Mouse (Mus musculus): ENCODE measurements around the gene Dennd1a. TPM values are rescaled to one million over a fixed set of nuclear protein-coding genes. Genes with fewer than 3 reads are reported as not detected.
A peak's percentile ranks its signal among the peaks of the same experiment; 100 is the strongest.

Gene Dennd1a
- polyA plus RNA-seq, 1 experiment from 2014 or later = 13.9 TPM

GRCm38 (mm10) chr2:37789029-37789428, 498.2 kb downstream of the Dennd1a start:
- ATAC-seq = peak; percentile 1; the same call in 1 of the 2 replicates
- DNase-seq (ENCODE audit: low spot score) = no peak
- no peak overlapping the region for H3K4me2 ChIP-seq (ENCODE audit: low read length)
- H3K27ac ChIP-seq (ENCODE audit: low read depth, low read length) = 0 out of 2 replicates have a peak overlapping the region, but pooled peaks have one; percentile 39
- H3K27me3 ChIP-seq (replicated peaks; ENCODE audit: control insufficient read depth, insufficient read depth, low read length) = no peaks in the 10 kb centered on the region
- 0 out of 2 replicates have a peak, but pooled peaks cover 3% of the 10 kb centered on the region for H3K9me3 ChIP-seq (replicated peaks; ENCODE audit: control insufficient read depth, low read length)
- no peak overlapping the region for H3K4me3 ChIP-seq (ENCODE audit: low read depth, low read length)
- peaks cover 22% of the 10 kb centered on the region for H3K36me3 ChIP-seq (ENCODE audit: control insufficient read depth, insufficient read depth, low read length)
- peaks cover 6% of the 10 kb centered on the region for H3K4me1 ChIP-seq (ENCODE audit: control insufficient read depth, insufficient read depth, low read length)
- WGBS = 94% methylated on average over 5 of the region's 5 CpGs
- no peak overlapping the region for H3K9ac ChIP-seq (ENCODE audit: low read length)

GRCm38 (mm10) chr2:37788176-37788962, 498.8 kb downstream of the Dennd1a start:
- Histone ChIP-seq H3K4me1 (ENCODE audit: control insufficient read depth, insufficient read depth, low read length) (peaks cover 6% of the 10 kb centered on the region), H3K36me3 (ENCODE audit: control insufficient read depth, insufficient read depth, low read length) (peaks cover 22% of the 10 kb centered on the region), H3K27me3 (replicated peaks; ENCODE audit: control insufficient read depth, insufficient read depth, low read length) (no peaks in the 10 kb centered on the region), H3K27ac (ENCODE audit: low read depth, low read length) (0 out of 2 replicates have a peak overlapping the region, but pooled peaks have one; percentile 39), H3K9ac (ENCODE audit: low read length) (no peak overlapping the region), H3K4me2 (ENCODE audit: low read length) (no peak overlapping the region), H3K4me3 (ENCODE audit: low read depth, low read length) (no peak overlapping the region), H3K9me3 (replicated peaks; ENCODE audit: control insufficient read depth, low read length) (0 out of 2 replicates have a peak, but pooled peaks cover 3% of the 10 kb centered on the region)
- ATAC-seq = peak; percentile 63
- WGBS = 54% methylated on average over 7 of the region's 7 CpGs
- DNase-seq (ENCODE audit: low spot score) = peak; percentile 86

- WGBS = 39% methylated on average over 52 of the region's 52 CpGs
These were observed 500.7 kb downstream of the Dennd1a start for GRCm38 (mm10) chr2:37786461-37786860.

GRCm38 (mm10) chr2:37784473-37784872, 502.7 kb downstream of the Dennd1a start:
- ATAC-seq (no peak), DNase-seq (ENCODE audit: low spot score) (no peak)
- H3K27ac ChIP-seq (ENCODE audit: low read depth, low read length) = no peak overlapping the region
- H3K9ac ChIP-seq (ENCODE audit: low read length) = no peak overlapping the region
- H3K9me3 ChIP-seq (replicated peaks; ENCODE audit: control insufficient read depth, low read length) = no peaks in the 10 kb centered on the region
- peaks cover 32% of the 10 kb centered on the region for H3K4me1 ChIP-seq (ENCODE audit: control insufficient read depth, insufficient read depth, low read length)
- no peak overlapping the region for H3K4me3 ChIP-seq (ENCODE audit: low read depth, low read length)
- 0 out of 2 replicates have a peak, but pooled peaks cover 7% of the 10 kb centered on the region for H3K36me3 ChIP-seq (ENCODE audit: control insufficient read depth, insufficient read depth, low read length)
- 78% methylated on average over 5 of the region's 5 CpGs for WGBS
- no peaks in the 10 kb centered on the region for H3K27me3 ChIP-seq (replicated peaks; ENCODE audit: control insufficient read depth, insufficient read depth, low read length)
- no peak overlapping the region for H3K4me2 ChIP-seq (ENCODE audit: low read length)

More at GRCm38 (mm10) chr2:37786461-37786860, 500.7 kb downstream of the Dennd1a start:
- no peak for DNase-seq (ENCODE audit: low spot score)
- H3K4me1 ChIP-seq (ENCODE audit: control insufficient read depth, insufficient read depth, low read length) = peaks cover 13% of the 10 kb centered on the region
- H3K36me3 ChIP-seq (ENCODE audit: control insufficient read depth, insufficient read depth, low read length) = peaks cover 20% of the 10 kb centered on the region
- no peaks in the 10 kb centered on the region for H3K27me3 ChIP-seq (replicated peaks; ENCODE audit: control insufficient read depth, insufficient read depth, low read length)
- H3K9me3 ChIP-seq (replicated peaks; ENCODE audit: control insufficient read depth, low read length) = no peaks in the 10 kb centered on the region
- H3K9ac ChIP-seq (ENCODE audit: low read length) = no peak overlapping the region
- H3K4me2 ChIP-seq (ENCODE audit: low read length) = peak overlapping the region; percentile 36
- ATAC-seq = peak; percentile 8; the same call in 1 of the 2 replicates
- no peak overlapping the region for H3K27ac ChIP-seq (ENCODE audit: low read depth, low read length)
- H3K4me3 ChIP-seq (ENCODE audit: low read depth, low read length) = peak overlapping the region; percentile 13; the same call in 1 of the 2 replicates

GRCm38 (mm10) chr2:37782002-37782401, 505.2 kb downstream of the Dennd1a start:
- Histone ChIP-seq H3K4me3 (ENCODE audit: low read depth, low read length) (no peak overlapping the region), H3K4me2 (ENCODE audit: low read length) (no peak overlapping the region), H3K9ac (ENCODE audit: low read length) (peak overlapping the region; percentile 8; the same call in 1 of the 2 replicates), H3K36me3 (ENCODE audit: control insufficient read depth, insufficient read depth, low read length) (0 out of 2 replicates have a peak, but pooled peaks cover 5% of the 10 kb centered on the region), H3K4me1 (ENCODE audit: control insufficient read depth, insufficient read depth, low read length) (peaks cover 47% of the 10 kb centered on the region), H3K27ac (ENCODE audit: low read depth, low read length) (no peak overlapping the region), H3K27me3 (replicated peaks; ENCODE audit: control insufficient read depth, insufficient read depth, low read length) (no peaks in the 10 kb centered on the region), H3K9me3 (replicated peaks; ENCODE audit: control insufficient read depth, low read length) (no peaks in the 10 kb centered on the region)
- DNase-seq (ENCODE audit: low spot score) (no peak), ATAC-seq (no peak)
- WGBS = 12% methylated on average over 7 of the region's 7 CpGs

GRCm38 (mm10) chr2:37781421-37781820, 505.8 kb downstream of the Dennd1a start:
- H3K27me3 ChIP-seq (replicated peaks; ENCODE audit: control insufficient read depth, insufficient read depth, low read length) = no peaks in the 10 kb centered on the region
- 8% methylated on average over 3 of the region's 3 CpGs for WGBS
- H3K4me3 ChIP-seq (ENCODE audit: low read depth, low read length) = no peak overlapping the region
- H3K4me1 ChIP-seq (ENCODE audit: control insufficient read depth, insufficient read depth, low read length) = peaks cover 49% of the 10 kb centered on the region
- H3K9me3 ChIP-seq (replicated peaks; ENCODE audit: control insufficient read depth, low read length) = no peaks in the 10 kb centered on the region
- peak overlapping the region; percentile 48; the same call in 1 of the 2 replicates for H3K27ac ChIP-seq (ENCODE audit: low read depth, low read length)
- no peak for ATAC-seq
- no peak for DNase-seq (ENCODE audit: low spot score)
- no peak overlapping the region for H3K4me2 ChIP-seq (ENCODE audit: low read length)
- H3K36me3 ChIP-seq (ENCODE audit: control insufficient read depth, insufficient read depth, low read length) = 0 out of 2 replicates have a peak, but pooled peaks cover 4% of the 10 kb centered on the region
- H3K9ac ChIP-seq (ENCODE audit: low read length) = no peak overlapping the region

- peak; percentile 30 for ATAC-seq
- DNase-seq (ENCODE audit: low spot score) = peak; percentile 77
These were observed 506.8 kb downstream of the Dennd1a start for GRCm38 (mm10) chr2:37780270-37780929.

GRCm38 (mm10) chr2:37777958-37778720, 509.1 kb downstream of the Dennd1a start:
- 7% methylated on average over 10 of the region's 10 CpGs for WGBS
- Histone ChIP-seq H3K27ac (ENCODE audit: low read depth, low read length) (peak overlapping the region; percentile 85), H3K36me3 (ENCODE audit: control insufficient read depth, insufficient read depth, low read length) (0 out of 2 replicates have a peak, but pooled peaks cover 1% of the 10 kb centered on the region), H3K9me3 (replicated peaks; ENCODE audit: control insufficient read depth, low read length) (no peaks in the 10 kb centered on the region), H3K27me3 (replicated peaks; ENCODE audit: control insufficient read depth, insufficient read depth, low read length) (no peaks in the 10 kb centered on the region), H3K4me3 (ENCODE audit: low read depth, low read length) (peak overlapping the region; percentile 39), H3K4me2 (ENCODE audit: low read length) (peak overlapping the region; percentile 61), H3K4me1 (ENCODE audit: control insufficient read depth, insufficient read depth, low read length) (peaks cover 54% of the 10 kb centered on the region), H3K9ac (ENCODE audit: low read length) (peak overlapping the region; percentile 69; the same call in 1 of the 2 replicates)
- peak; percentile 87 for DNase-seq (ENCODE audit: low spot score)
- peak; percentile 82 for ATAC-seq

More at GRCm38 (mm10) chr2:37780270-37780929, 506.8 kb downstream of the Dennd1a start:
- H3K36me3 ChIP-seq (ENCODE audit: control insufficient read depth, insufficient read depth, low read length) = 0 out of 2 replicates have a peak, but pooled peaks cover 4% of the 10 kb centered on the region
- H3K4me1 ChIP-seq (ENCODE audit: control insufficient read depth, insufficient read depth, low read length) = peaks cover 54% of the 10 kb centered on the region
- peak overlapping the region; percentile 45 for H3K4me2 ChIP-seq (ENCODE audit: low read length)
- peak overlapping the region; percentile 51 for H3K9ac ChIP-seq (ENCODE audit: low read length)
- H3K9me3 ChIP-seq (replicated peaks; ENCODE audit: control insufficient read depth, low read length) = no peaks in the 10 kb centered on the region
- no peaks in the 10 kb centered on the region for H3K27me3 ChIP-seq (replicated peaks; ENCODE audit: control insufficient read depth, insufficient read depth, low read length)
- peak overlapping the region; percentile 20 for H3K4me3 ChIP-seq (ENCODE audit: low read depth, low read length)
- WGBS = 2% methylated on average over 14 of the region's 14 CpGs
- H3K27ac ChIP-seq (ENCODE audit: low read depth, low read length) = no peak overlapping the region; the same call in 1 of the 2 replicates
